Mouse (Mus musculus) forebrain, embryonic 13.5 days (tissue): ENCODE measurements around the gene Ahdc1. TPM values are rescaled to one million over a fixed set of nuclear protein-coding genes. Genes with fewer than 3 reads are reported as not detected.
"Not testable (repeated sequence)": the region's sequence is repeated elsewhere in the genome, so short reads cannot be mapped to it uniquely, and the experiment has no call there.

Experiments
- ATAC-seq: fragments of 200-750 bp; cut with Nextera tagmentation; 2 replicates; pipeline ENCODE4 v1.8.0; 2017
- H3K27ac ChIP-seq: fragments of 300-500 bp; sonication (generic); 2 replicates; pipeline ENCODE4 v1.5.1; 2015; ENCODE audit warnings: inconsistent platforms, mild to moderate bottlenecking, moderate library complexity
- H3K27me3 ChIP-seq: fragments of 300-500 bp; sonication (generic); 2 replicates; pipeline ENCODE4 v1.6.1; 2015; ENCODE audit warnings: mild to moderate bottlenecking, inconsistent platforms
- H3K36me3 ChIP-seq: fragments of 300-500 bp; sonication (generic); 2 replicates; pipeline ENCODE4 v1.6.1; 2015; ENCODE audit warnings: mild to moderate bottlenecking, inconsistent platforms; ENCODE audit not compliant: poor library complexity, severe bottlenecking
- H3K4me1 ChIP-seq: fragments of 300-500 bp; sonication (generic); 2 replicates; pipeline ENCODE4 v1.6.1; 2015; ENCODE audit warnings: inconsistent platforms
- H3K4me2 ChIP-seq: fragments of 300-500 bp; sonication (generic); 2 replicates; pipeline ENCODE4 v1.6.1; 2015; ENCODE audit warnings: inconsistent platforms, mild to moderate bottlenecking, moderate library complexity
- H3K4me3 ChIP-seq: fragments of 300-500 bp; sonication (generic); 2 replicates; pipeline ENCODE4 v1.5.1; 2015; ENCODE audit warnings: mild to moderate bottlenecking, inconsistent platforms
- H3K9ac ChIP-seq: fragments of 300-500 bp; sonication (generic); 2 replicates; pipeline ENCODE4 v1.6.1; 2015; ENCODE audit warnings: mild to moderate bottlenecking, inconsistent platforms
- H3K9me3 ChIP-seq: fragments of 300-500 bp; sonication (generic); replicated peaks from 2 replicates; pipeline ENCODE4 v1.6.1; 2016; ENCODE audit warnings: inconsistent platforms
- WGBS: fragments of 180-500 bp; shearing (Covaris S2); methylation state at CpG from one replicate; pipeline ENCODE4 v1.1.7; 2015; 5-methylcytosine and 5-hydroxymethylcytosine counted together
- polyA plus RNA-seq: library from polyadenylated mRNA; unstranded; fragments of >200 nt; fragmentation: Nextera tagmentation; extraction: Ambion mirVana; gene quantifications from 2 replicates; pipeline ENCODE4 v1.2.1, GENCODE M21; 2015

The Ahdc1 gene
- polyA plus RNA-seq, 1 experiment from 2014 or later = 7.3 TPM

- H3K4me3 ChIP-seq = peak overlapping the region; percentile 9; the same call in 1 of the 2 replicates
- H3K36me3 ChIP-seq = no peaks in the 10 kb centered on the region
- peak; percentile 39; the same call in 1 of the 2 replicates for ATAC-seq
- peaks cover 66% of the 10 kb centered on the region for H3K4me1 ChIP-seq
- H3K9me3 ChIP-seq = no peaks in the 10 kb centered on the region
- 1% methylated on average over 18 of the region's 18 CpGs for WGBS
- peak overlapping the region; percentile 95 for H3K27ac ChIP-seq
- no peaks in the 10 kb centered on the region for H3K27me3 ChIP-seq
- peak overlapping the region; percentile 51; the same call in 1 of the 2 replicates for H3K9ac ChIP-seq
- H3K4me2 ChIP-seq = peak overlapping the region; percentile 41
Observed at GRCm38 (mm10) chr4:133092453-133092901, 81.4 kb downstream of the Ahdc1 start.

GRCm38 (mm10) chr4:133093056-133093455 is 82.0 kb downstream of the Ahdc1 start:
- H3K9ac ChIP-seq = no peak overlapping the region

DNA sequence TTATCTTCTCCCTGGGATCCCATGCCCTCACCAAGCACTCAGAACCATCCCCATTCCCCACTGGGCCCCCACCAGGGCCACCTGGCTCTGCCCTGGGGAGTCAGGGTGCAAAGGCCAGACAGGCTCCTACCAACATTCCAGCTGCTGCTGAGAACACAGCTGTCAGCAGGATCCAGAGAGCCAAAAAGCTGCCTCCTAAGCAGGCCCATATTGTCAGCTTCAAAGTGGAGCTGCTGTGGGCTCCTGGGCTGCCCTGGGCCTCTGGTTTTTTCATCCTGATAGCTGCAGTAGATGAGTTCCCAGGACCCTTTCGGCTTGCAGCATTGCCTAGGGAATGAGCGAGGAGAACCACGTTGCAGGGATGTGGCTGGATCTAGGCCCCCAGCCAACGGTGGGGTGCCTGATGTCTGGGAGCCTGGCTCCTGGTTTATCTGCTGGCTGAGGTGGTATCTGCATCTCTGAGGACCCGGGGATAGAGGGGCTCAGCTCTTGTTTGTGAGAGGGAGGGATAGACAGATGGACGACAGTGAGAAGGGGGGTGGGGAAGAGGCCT is 82.5 kb downstream of the Ahdc1 start:
- peak overlapping the region; percentile 95 for H3K27ac ChIP-seq
- no peak for ATAC-seq
- H3K4me1 ChIP-seq = peaks cover 60% of the 10 kb centered on the region
- WGBS = 18% methylated on average over 6 of the region's 6 CpGs
- no peaks in the 10 kb centered on the region for H3K27me3 ChIP-seq
- 0 out of 2 replicates have a peak overlapping the region, but pooled peaks have one; percentile 0 for H3K4me2 ChIP-seq
- no peaks in the 10 kb centered on the region for H3K36me3 ChIP-seq
- H3K9ac ChIP-seq = peak overlapping the region; percentile 3; the same call in 1 of the 2 replicates
- no peaks in the 10 kb centered on the region for H3K9me3 ChIP-seq
- no peak overlapping the region for H3K4me3 ChIP-seq

More at GRCm38 (mm10) chr4:133093056-133093455, 82.0 kb downstream of the Ahdc1 start:
- no peak overlapping the region for H3K4me3 ChIP-seq
- H3K9me3 ChIP-seq = no peaks in the 10 kb centered on the region
- H3K36me3 ChIP-seq = no peaks in the 10 kb centered on the region
- peaks cover 60% of the 10 kb centered on the region for H3K4me1 ChIP-seq
- no peak for ATAC-seq
- H3K27me3 ChIP-seq = no peaks in the 10 kb centered on the region
- no peak overlapping the region for H3K4me2 ChIP-seq
- 55% methylated on average over 6 of the region's 6 CpGs for WGBS
- H3K27ac ChIP-seq = peak overlapping the region; percentile 95

DNA sequence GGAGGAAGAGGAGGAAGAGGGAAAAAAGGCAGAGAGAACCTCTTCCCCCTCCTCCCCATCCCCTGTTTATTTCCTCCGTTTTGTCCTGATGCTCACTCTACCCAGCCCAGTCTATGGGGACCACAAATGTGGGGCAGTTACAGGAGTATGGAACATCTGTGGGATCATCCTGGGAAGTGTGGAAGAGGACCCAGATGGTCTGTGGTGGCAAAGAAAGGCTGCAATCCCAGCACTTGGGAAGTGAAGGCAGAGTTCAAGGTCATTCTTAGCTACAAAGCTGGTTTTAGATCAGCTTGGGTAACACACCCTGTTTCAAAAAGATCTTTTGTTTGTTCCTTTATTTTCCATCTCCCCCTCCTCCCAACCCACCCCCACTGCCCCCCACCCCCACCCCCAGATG is 83.2 kb downstream of the Ahdc1 start:
- WGBS = 50% methylated on average over 1 of the region's 1 CpGs
- Histone ChIP-seq H3K4me3 (no peak overlapping the region), H3K4me2 (no peak overlapping the region), H3K36me3 (no peaks in the 10 kb centered on the region), H3K27ac (peak overlapping the region; percentile 95), H3K9ac (no peak overlapping the region; the same call in 1 of the 2 replicates), H3K4me1 (peaks cover 60% of the 10 kb centered on the region), H3K27me3 (no peaks in the 10 kb centered on the region), H3K9me3 (no peaks in the 10 kb centered on the region)
- ATAC-seq = no peak

DNA sequence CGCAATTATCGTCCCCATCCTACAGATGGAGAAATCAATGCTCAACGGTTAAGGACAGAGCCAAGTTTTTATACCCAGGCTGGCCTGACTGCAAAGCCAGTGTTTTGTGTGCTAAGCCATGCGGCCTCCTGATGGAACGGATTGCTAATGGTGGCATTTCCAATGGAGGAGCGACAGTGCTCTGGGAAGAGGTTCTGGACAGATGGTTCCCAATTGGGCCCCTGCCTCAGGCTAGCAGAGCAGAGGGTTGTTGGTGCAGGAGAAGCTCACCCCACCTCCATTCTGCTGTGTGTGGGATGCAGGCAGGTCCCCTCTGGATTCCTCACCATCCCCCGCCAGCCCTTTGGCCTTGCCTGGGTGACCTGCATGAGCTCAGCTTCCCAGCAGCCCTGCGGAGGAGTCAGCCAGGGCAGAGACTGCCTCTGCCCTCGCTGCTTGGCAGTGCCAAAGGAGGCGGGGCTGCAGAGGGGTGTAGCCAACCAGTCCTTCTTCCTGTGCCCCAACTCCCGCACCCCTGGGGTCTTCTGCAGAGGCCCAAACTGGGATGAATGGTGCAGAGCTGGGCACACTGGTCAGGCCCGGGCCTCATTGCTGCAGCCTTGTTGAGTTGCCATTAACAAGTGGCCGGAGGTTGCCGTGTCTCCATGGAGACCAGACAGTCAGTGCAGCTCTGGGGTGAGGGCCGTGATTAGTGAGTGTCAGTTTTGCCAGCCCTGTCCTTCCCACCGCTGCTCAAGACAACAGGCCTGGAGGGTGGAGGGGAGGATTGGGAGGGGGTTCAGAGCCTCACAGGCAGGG is 84.1 kb downstream of the Ahdc1 start:
- Histone ChIP-seq H3K9me3 (no peaks in the 10 kb centered on the region), H3K9ac (peak overlapping the region; percentile 57), H3K36me3 (no peaks in the 10 kb centered on the region), H3K4me3 (peak overlapping the region; percentile 17), H3K4me2 (peak overlapping the region; percentile 50), H3K27ac (peak overlapping the region; percentile 95), H3K4me1 (peaks cover 55% of the 10 kb centered on the region), H3K27me3 (no peaks in the 10 kb centered on the region)
- 21% methylated on average over 16 of the region's 16 CpGs for WGBS
- ATAC-seq = peak; percentile 60

DNA sequence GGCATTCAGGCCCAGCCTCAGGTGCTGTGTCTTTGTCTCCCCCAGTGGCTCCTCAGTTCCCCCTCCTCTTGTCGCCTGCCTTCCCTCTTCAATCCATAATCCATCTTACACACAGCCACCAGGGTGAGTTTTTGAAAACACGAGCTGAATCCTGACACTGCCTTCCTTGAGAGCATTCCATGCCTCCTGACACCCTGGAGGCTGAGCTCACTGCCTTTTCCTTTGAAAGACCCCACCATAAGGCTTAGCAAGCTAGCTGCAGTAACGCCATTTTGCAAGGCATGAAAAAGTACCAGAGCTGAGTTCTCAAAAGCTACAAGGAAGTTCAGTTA is 84.6 kb downstream of the Ahdc1 start:
- not testable (repeated sequence) for H3K27me3 ChIP-seq, H3K36me3 ChIP-seq, ATAC-seq, H3K9me3 ChIP-seq
- H3K27ac ChIP-seq = peak overlapping the region; percentile 95
- H3K9ac ChIP-seq = peak overlapping the region; percentile 57
- H3K4me1 ChIP-seq = peaks cover 49% of the 10 kb centered on the region
- peak overlapping the region; percentile 17 for H3K4me3 ChIP-seq
- H3K4me2 ChIP-seq = peak overlapping the region; percentile 50
- WGBS = 13% methylated on average over 3 of the region's 3 CpGs

GRCm38 (mm10) chr4:133096671-133097070 is 85.6 kb downstream of the Ahdc1 start:
- H3K4me3 ChIP-seq = peak overlapping the region; percentile 35
- WGBS = under 1% methylated on average over 15 of the region's 26 CpGs
- peaks cover 40% of the 10 kb centered on the region for H3K4me1 ChIP-seq
- H3K4me2 ChIP-seq = peak overlapping the region; percentile 44; the same call in 1 of the 2 replicates
- H3K9me3 ChIP-seq, H3K36me3 ChIP-seq, H3K9ac ChIP-seq, H3K27ac ChIP-seq, ATAC-seq, H3K27me3 ChIP-seq: not testable (repeated sequence)

GRCm38 (mm10) chr4:133101751-133102150 is 90.7 kb downstream of the Ahdc1 start:
- no peak overlapping the region for H3K4me3 ChIP-seq
- peak overlapping the region; percentile 28 for H3K4me2 ChIP-seq

GRCm38 (mm10) chr4:133103525-133104193 is 92.6 kb downstream of the Ahdc1 start:
- Histone ChIP-seq H3K36me3 (0 out of 2 replicates have a peak, but pooled peaks cover 3% of the 10 kb centered on the region), H3K27ac (no peak overlapping the region), H3K4me3 (no peak overlapping the region), H3K9ac (no peak overlapping the region), H3K4me1 (peaks cover 4% of the 10 kb centered on the region; the same call in 1 of the 2 replicates), H3K4me2 (no peak overlapping the region), H3K27me3 (no peaks in the 10 kb centered on the region), H3K9me3 (no peaks in the 10 kb centered on the region)
- WGBS = 28% methylated on average over 15 of the region's 16 CpGs
- no peak for ATAC-seq

More at GRCm38 (mm10) chr4:133101751-133102150, 90.7 kb downstream of the Ahdc1 start:
- peaks cover 4% of the 10 kb centered on the region; the same call in 1 of the 2 replicates for H3K4me1 ChIP-seq
- no peaks in the 10 kb centered on the region for H3K9me3 ChIP-seq
- no peak overlapping the region for H3K9ac ChIP-seq
- 83% methylated on average over 9 of the region's 9 CpGs for WGBS
- no peaks in the 10 kb centered on the region for H3K27me3 ChIP-seq
- 0 out of 2 replicates have a peak, but pooled peaks cover 3% of the 10 kb centered on the region for H3K36me3 ChIP-seq
- no peak overlapping the region for H3K27ac ChIP-seq
- ATAC-seq = no peak

DNA sequence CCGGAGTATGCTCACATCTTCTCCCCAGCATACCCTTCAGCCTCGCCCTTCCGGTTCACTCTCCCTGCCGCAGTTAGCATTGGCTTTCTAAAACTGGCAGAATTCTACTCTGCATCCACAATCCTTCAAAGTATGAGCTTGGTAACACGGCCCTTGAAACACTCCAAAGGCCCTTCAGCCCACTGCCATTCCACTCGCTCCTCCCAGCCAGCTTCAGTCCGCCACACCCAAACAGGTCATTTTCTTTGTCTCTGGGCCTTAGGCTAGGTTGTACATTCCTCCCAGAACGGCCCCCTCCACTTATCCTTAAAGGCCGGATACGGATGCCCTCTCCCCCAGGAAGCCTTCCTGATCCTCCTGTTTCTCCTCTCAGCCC is 93.1 kb downstream of the Ahdc1 start:
- Histone ChIP-seq H3K27me3 (no peaks in the 10 kb centered on the region), H3K36me3 (0 out of 2 replicates have a peak, but pooled peaks cover 3% of the 10 kb centered on the region), H3K9ac (no peak overlapping the region), H3K4me2 (no peak overlapping the region), H3K4me1 (peaks cover 4% of the 10 kb centered on the region; the same call in 1 of the 2 replicates), H3K4me3 (no peak overlapping the region), H3K27ac (no peak overlapping the region), H3K9me3 (no peaks in the 10 kb centered on the region)
- ATAC-seq = no peak
- WGBS = 37% methylated on average over 10 of the region's 10 CpGs

DNA sequence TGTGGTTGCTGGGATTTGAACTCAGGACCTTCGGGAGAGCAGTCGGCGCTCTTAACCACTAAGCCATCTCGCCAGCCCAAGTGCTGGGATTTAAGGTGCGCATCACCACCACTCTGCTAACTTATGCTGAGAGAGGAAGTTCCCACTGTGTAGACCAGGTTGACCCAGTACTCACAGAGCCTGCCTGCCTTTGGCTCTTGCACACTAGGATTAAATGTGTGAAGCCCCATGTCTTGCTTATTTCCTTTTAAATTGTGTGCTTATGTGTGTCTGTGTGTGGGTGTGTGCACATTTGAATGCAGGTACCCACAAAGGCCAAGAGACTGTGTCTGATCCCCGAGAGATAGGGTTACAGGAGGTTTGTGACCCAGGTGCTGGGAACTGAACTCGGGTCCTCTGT is 95.6 kb downstream of the Ahdc1 start:
- Histone ChIP-seq H3K27ac (no peak overlapping the region), H3K9me3 (no peaks in the 10 kb centered on the region), H3K4me2 (no peak overlapping the region), H3K4me1 (peaks cover 4% of the 10 kb centered on the region; the same call in 1 of the 2 replicates), H3K4me3 (no peak overlapping the region), H3K27me3 (no peaks in the 10 kb centered on the region), H3K9ac (no peak overlapping the region), H3K36me3 (0 out of 2 replicates have a peak, but pooled peaks cover 1% of the 10 kb centered on the region)
- 94% methylated on average over 7 of the region's 7 CpGs for WGBS
- no peak for ATAC-seq
